Mouse (Mus musculus): ENCODE results near the gene Anks1b. TPM values are rescaled to one million over a fixed set of nuclear protein-coding genes. Genes with fewer than 3 reads are reported as not detected.

The Anks1b gene
- polyA plus RNA-seq, 1 experiment from 2014 or later = 2.8 TPM

DNA sequence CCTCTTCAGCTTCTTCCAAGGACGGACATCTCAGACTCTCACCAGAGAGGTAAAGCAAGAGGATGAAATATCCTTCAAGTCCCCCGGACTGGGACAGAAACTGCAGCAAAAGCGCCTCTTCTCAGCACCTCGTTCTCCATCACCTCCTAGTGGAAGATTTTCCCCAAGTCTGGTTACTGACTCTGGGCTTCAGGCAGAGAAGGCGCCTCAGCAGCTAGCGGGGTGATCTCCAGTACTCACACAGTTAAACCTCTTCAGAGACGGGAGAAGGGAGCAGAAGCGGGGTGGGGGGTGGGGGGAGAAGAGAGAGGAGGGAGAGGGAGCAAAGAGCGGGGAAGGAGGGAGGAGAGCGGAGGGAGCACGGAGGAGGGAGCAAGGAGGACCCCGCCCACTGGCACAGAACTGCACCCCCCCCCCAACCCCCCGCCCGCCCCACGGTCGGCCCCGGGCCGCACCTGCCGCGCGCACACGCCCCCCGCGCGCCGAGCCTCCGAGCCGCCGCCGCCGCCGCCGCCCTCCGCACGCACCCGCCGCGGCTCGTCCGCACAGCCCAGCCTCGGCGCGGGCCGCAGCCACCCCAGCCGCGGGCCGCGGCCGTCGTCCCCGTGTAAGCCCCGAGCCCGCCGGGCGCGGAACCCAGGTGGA is 686 bp upstream of the Anks1b start:
- Histone ChIP-seq H3K4me3 (peak overlapping the region; percentile 61), H3K9me3 (no peaks in the 10 kb centered on the region), H3K27me3 (peaks cover 14% of the 10 kb centered on the region), H3K27ac (no peak overlapping the region), H3K4me2 (replicated peaks) (peak overlapping the region; percentile 96), H3K9ac (peak overlapping the region; percentile 28; the same call in 1 of the 2 replicates), H3K4me1 (peaks cover 9% of the 10 kb centered on the region; the same call in 1 of the 2 replicates), H3K36me3 (no peaks in the 10 kb centered on the region)
- ATAC-seq (ENCODE audit: insufficient number of reproducible peaks, insufficient read depth, low FRiP score, low TSS enrichment) = peak; percentile 86
- under 1% methylated on average over 22 of the region's 56 CpGs for WGBS

DNA sequence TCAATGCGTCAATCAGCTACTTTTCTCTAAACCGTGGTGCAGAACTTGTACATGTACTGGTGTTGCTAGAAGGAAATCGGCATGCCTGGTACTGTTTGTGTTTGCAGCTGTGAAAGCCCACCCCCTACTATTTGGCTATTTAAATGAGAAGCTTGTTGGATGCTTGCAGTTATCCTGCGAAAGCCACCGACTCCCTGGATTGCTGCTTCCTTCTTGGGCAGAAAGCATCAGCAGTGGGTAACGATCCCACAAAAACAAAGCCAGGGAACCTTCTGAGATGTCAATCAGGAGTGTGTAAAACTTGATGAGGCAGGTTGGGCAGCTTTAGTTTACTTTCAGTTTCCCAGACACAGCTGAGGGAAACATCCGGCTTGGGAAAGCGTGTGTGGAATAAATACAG is 727 bp downstream of the Anks1b start:
- Histone ChIP-seq H3K27ac (no peak overlapping the region), H3K9ac (no peak overlapping the region; the same call in 1 of the 2 replicates), H3K9me3 (no peaks in the 10 kb centered on the region), H3K4me3 (peak overlapping the region; percentile 61), H3K27me3 (peaks cover 14% of the 10 kb centered on the region), H3K36me3 (no peaks in the 10 kb centered on the region), H3K4me2 (replicated peaks) (peak overlapping the region; percentile 96), H3K4me1 (peaks cover 9% of the 10 kb centered on the region; the same call in 1 of the 2 replicates)
- ATAC-seq (ENCODE audit: insufficient number of reproducible peaks, insufficient read depth, low FRiP score, low TSS enrichment) = no peak
- 9% methylated on average over 8 of the region's 8 CpGs for WGBS

DNA sequence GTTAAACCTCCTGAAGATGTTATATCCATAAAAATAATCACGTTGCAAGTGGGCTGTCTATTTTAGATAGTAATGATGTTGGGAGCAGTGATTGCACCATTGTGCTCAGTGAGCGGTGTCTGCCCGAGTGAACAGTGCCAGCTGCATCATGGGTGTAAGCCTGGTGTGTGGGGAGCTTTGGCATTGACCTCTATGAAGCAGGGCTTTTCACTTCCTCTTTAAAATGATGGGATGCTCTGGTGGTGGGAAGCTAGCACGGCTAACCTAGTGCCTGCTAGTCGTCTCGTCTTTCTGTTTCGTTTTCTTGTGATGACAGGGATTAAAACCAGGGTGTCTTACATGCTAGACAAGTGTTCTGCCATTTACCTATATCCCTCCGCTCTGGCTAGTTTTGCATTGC is 10.3 kb downstream of the Anks1b start:
- H3K4me2 ChIP-seq (replicated peaks) = no peak overlapping the region
- WGBS = 83% methylated on average over 8 of the region's 8 CpGs
- no peak overlapping the region for H3K27ac ChIP-seq
- H3K9ac ChIP-seq = no peak overlapping the region
- H3K36me3 ChIP-seq = no peaks in the 10 kb centered on the region
- no peak for ATAC-seq (ENCODE audit: insufficient number of reproducible peaks, insufficient read depth, low FRiP score, low TSS enrichment)
- no peaks in the 10 kb centered on the region for H3K9me3 ChIP-seq
- H3K4me3 ChIP-seq = no peak overlapping the region
- no peaks in the 10 kb centered on the region for H3K27me3 ChIP-seq
- H3K4me1 ChIP-seq = no peaks in the 10 kb centered on the region

DNA sequence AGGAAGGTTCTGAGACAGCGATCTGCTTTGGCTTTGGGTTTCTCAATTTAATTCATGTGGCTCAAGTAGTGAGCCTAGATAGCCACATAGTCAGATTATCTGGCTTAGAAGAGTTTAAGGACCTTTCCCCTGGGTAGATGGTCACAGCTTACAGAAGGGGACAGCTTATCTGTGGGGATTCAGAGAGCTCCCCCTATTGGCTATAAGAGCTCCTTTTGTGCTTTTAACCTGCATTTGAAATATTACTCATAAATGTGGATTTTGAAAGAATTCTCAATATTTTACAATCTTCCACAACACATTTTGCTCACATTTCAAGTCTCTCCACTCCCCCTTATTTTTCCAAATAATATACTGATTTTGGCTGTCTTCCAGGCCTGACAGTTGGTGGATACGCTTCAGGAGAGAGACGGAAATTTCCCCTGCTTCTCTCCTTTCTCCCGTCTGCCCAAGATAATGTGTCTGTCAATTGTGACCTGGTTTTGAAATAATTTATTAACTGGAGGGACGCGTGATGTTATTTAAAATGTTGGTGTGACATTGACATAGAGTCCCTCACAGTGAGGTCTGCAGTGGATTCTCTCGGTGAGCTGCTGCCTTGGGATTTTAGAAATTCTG is 29.5 kb downstream of the Anks1b start:
- no peaks in the 10 kb centered on the region for H3K9me3 ChIP-seq
- no peaks in the 10 kb centered on the region for H3K27me3 ChIP-seq
- H3K4me3 ChIP-seq = no peak overlapping the region
- H3K27ac ChIP-seq = no peak overlapping the region
- H3K36me3 ChIP-seq = no peaks in the 10 kb centered on the region
- no peak for ATAC-seq (ENCODE audit: insufficient number of reproducible peaks, insufficient read depth, low FRiP score, low TSS enrichment)
- WGBS = 79% methylated on average over 7 of the region's 7 CpGs
- H3K4me2 ChIP-seq (replicated peaks) = no peak overlapping the region
- no peak overlapping the region for H3K9ac ChIP-seq
- no peaks in the 10 kb centered on the region for H3K4me1 ChIP-seq

DNA sequence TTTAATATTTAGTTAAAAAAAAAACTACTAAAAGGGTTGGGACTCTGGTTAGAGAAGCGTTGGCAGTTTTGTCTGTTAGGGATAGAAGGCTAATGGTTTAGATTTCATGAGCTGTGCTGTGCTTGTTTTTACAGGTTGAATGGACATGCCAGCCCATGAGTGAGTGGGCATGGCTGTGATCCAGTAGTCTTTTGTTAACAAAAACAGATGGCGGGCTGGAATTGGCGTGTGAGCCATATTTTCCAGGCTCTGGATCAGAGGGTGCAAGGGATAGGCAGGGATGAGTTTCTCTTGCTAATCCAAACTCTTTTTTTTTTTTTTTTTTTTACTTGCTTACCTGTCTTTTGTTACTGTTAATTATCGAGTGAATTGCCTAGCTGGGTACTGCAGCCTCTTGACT is 38.6 kb downstream of the Anks1b start:
- Histone ChIP-seq H3K9ac (no peak overlapping the region), H3K9me3 (no peaks in the 10 kb centered on the region), H3K4me3 (no peak overlapping the region), H3K36me3 (no peaks in the 10 kb centered on the region), H3K27ac (no peak overlapping the region), H3K27me3 (no peaks in the 10 kb centered on the region), H3K4me2 (replicated peaks) (no peak overlapping the region), H3K4me1 (no peaks in the 10 kb centered on the region)
- WGBS = 84% methylated on average over 4 of the region's 4 CpGs
- no peak for ATAC-seq (ENCODE audit: insufficient number of reproducible peaks, insufficient read depth, low FRiP score, low TSS enrichment)

DNA sequence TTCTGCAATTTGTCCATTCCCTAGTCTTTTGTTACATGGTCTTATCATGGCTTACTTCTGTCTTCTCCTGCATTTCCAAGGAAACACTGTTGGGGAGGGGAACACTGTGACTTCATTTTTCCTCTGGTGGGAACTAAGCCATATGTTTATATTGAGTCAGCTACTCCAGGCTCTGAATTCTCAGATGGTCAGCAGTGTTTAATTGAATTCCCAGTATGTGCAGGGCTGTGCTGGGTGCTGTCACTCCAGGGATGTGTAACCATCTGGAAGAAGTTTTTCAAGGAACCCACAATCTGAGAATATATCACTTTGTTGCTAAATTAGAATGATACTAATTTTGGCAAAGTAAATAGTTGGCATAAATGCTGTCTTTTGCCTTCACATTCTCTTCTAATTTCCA is 39.9 kb downstream of the Anks1b start:
- Histone ChIP-seq H3K27me3 (no peaks in the 10 kb centered on the region), H3K9me3 (no peaks in the 10 kb centered on the region), H3K36me3 (no peaks in the 10 kb centered on the region), H3K4me3 (no peak overlapping the region), H3K4me1 (no peaks in the 10 kb centered on the region), H3K27ac (no peak overlapping the region), H3K9ac (no peak overlapping the region), H3K4me2 (replicated peaks) (no peak overlapping the region)
- no peak for ATAC-seq (ENCODE audit: insufficient number of reproducible peaks, insufficient read depth, low FRiP score, low TSS enrichment)

DNA sequence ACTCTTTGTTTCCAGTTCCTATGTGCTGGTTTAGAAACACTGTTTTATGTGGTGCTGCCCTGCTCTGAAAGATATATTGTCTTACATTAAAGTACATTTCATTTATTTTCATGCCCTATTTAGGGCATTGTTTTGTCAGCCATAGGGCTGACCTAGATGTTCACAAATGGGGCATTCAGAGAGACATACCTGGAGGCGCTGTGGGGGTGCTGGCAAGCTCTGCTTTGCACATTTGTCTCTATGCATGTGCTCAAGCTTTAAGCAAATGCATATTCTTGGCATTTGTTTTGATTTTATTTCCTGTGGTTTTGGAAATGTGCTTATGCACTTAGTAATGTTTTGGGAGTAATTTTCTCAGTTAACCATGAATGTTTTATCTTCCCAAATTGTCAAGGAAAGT is 43.8 kb downstream of the Anks1b start:
- no peak overlapping the region for H3K9ac ChIP-seq
- no peak for ATAC-seq (ENCODE audit: insufficient number of reproducible peaks, insufficient read depth, low FRiP score, low TSS enrichment)
- no peaks in the 10 kb centered on the region for H3K36me3 ChIP-seq
- no peak overlapping the region for H3K27ac ChIP-seq
- H3K4me2 ChIP-seq (replicated peaks) = no peak overlapping the region
- no peaks in the 10 kb centered on the region for H3K9me3 ChIP-seq
- H3K4me3 ChIP-seq = no peak overlapping the region
- H3K4me1 ChIP-seq = no peaks in the 10 kb centered on the region
- WGBS = 85% methylated on average over 1 of the region's 1 CpGs
- H3K27me3 ChIP-seq = no peaks in the 10 kb centered on the region

DNA sequence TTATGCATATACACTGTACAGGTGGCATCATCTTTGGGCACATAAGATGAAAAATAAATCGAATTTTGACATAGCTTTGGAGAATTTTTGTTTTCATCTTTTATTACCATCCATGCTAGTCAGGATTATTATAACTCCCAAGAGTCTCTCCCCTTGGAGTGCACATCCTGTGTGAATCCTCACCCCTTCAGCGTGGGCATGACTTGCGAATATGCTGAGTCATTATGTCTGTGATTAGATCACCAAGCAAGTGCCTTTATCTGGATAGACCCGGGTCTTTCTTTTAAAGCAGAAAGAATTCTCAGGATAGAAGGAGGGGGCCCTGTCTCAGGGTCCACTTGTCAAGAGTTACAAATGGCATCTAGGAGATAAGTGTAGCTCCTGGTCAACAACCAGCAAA is 48.7 kb downstream of the Anks1b start:
- H3K9ac ChIP-seq = no peak overlapping the region
- H3K9me3 ChIP-seq = peaks cover 9% of the 10 kb centered on the region; the same call in 1 of the 2 replicates
- 83% methylated on average over 4 of the region's 4 CpGs for whole genome bisulfite sequencing

DNA sequence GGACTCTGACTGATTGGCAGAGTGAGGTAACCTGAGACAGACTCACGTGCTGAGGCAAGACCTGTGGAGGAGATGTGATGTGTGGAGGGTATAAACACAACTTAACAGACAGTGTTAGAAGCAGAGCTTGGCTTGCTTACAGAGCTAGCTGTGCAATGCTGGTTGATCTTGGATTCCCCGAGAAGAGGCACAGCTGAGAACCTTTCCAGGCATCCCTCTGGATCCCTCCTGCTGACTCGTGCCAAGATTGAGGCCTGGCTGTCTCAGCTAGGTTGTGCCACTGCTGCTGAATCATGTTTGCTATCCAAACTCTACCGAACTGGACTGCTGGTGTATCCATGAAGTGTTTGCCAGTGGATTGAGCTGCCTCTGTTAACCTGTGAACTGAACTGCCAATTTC is 68.9 kb downstream of the Anks1b start:
- Histone ChIP-seq H3K27me3 (no peaks in the 10 kb centered on the region), H3K9me3 (no peaks in the 10 kb centered on the region), H3K4me2 (replicated peaks) (no peak overlapping the region), H3K4me1 (no peaks in the 10 kb centered on the region), H3K9ac (no peak overlapping the region), H3K36me3 (no peaks in the 10 kb centered on the region), H3K27ac (no peak overlapping the region), H3K4me3 (no peak overlapping the region)
- no peak for ATAC-seq (ENCODE audit: insufficient number of reproducible peaks, insufficient read depth, low FRiP score, low TSS enrichment)
- WGBS = 75% methylated on average over 4 of the region's 4 CpGs

More for the DNA sequence above, 48.7 kb downstream of the Anks1b start:
- H3K27me3 ChIP-seq = no peaks in the 10 kb centered on the region
- H3K4me3 ChIP-seq = no peak overlapping the region
- no peaks in the 10 kb centered on the region for H3K4me1 ChIP-seq
- no peaks in the 10 kb centered on the region for H3K36me3 ChIP-seq
- no peak for ATAC-seq (ENCODE audit: insufficient number of reproducible peaks, insufficient read depth, low FRiP score, low TSS enrichment)
- no peak overlapping the region for H3K27ac ChIP-seq
- no peak overlapping the region for H3K4me2 ChIP-seq (replicated peaks)

DNA sequence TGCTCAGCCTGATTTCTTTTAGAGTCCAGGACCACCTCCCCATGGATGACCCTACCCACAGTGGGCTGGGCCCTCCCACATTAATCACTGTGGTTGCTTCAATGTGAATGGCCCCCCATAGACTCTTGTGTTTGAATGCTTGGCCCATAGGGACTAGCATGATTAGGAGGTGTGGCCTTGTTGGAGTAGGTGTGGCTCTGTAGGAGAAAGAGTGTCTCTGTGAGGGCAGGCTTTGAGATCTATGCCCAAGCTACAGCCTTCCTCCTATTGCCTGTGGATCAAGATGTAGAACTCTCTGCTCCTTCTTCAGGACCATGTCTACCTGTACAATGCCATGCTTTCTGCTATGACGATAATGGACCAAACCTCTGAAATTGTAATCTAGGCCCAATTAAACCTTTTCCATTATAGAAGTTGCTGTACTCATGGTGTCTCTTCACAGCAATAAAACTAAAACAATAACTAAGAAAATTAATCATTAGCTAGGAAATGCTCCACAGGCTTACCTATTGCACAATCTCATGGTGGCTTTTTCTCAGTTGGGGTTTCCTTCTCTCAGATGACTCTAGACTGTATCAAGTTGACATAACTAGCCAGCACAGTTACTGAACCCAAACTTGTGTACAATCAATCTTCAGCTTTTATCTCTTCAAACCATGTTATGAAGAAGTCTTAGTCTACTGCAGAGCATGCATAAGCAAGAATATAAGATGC is 73.5 kb downstream of the Anks1b start:
- Histone ChIP-seq H3K9ac (no peak overlapping the region), H3K4me1 (no peaks in the 10 kb centered on the region), H3K36me3 (no peaks in the 10 kb centered on the region), H3K4me2 (replicated peaks) (no peak overlapping the region), H3K4me3 (no peak overlapping the region), H3K27ac (no peak overlapping the region), H3K9me3 (no peaks in the 10 kb centered on the region), H3K27me3 (no peaks in the 10 kb centered on the region)
- 100% methylated on average over 1 of the region's 1 CpGs for WGBS
- no peak for ATAC-seq (ENCODE audit: insufficient number of reproducible peaks, insufficient read depth, low FRiP score, low TSS enrichment)

DNA sequence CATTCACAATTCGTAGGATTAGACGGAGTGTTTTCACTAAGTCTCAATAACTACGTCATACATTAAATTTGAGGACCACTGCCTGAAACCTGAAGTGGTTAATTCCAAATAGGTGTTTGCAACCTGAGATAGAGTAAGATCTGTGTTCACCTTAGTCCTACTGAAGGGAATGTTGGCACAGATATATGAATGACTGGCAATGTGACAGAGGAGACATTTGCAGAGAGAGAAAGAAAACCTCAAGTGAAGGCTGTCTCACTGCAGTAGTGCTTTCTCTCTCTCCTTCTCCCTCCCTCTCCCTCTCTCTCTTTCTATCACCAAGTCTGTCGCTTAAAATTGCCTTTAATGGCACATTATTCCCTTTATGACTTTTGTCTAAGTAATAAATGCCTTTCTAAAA is 101.1 kb downstream of the Anks1b start:
- H3K4me3 ChIP-seq = no peak overlapping the region
- no peak overlapping the region for H3K4me2 ChIP-seq (replicated peaks)
- no peaks in the 10 kb centered on the region for H3K4me1 ChIP-seq
- WGBS = 85% methylated on average over 4 of the region's 4 CpGs
- no peak for ATAC-seq (ENCODE audit: insufficient number of reproducible peaks, insufficient read depth, low FRiP score, low TSS enrichment)
- H3K27me3 ChIP-seq = no peaks in the 10 kb centered on the region
- no peak overlapping the region for H3K9ac ChIP-seq
- no peaks in the 10 kb centered on the region for H3K36me3 ChIP-seq
- no peaks in the 10 kb centered on the region for H3K9me3 ChIP-seq
- H3K27ac ChIP-seq = no peak overlapping the region

DNA sequence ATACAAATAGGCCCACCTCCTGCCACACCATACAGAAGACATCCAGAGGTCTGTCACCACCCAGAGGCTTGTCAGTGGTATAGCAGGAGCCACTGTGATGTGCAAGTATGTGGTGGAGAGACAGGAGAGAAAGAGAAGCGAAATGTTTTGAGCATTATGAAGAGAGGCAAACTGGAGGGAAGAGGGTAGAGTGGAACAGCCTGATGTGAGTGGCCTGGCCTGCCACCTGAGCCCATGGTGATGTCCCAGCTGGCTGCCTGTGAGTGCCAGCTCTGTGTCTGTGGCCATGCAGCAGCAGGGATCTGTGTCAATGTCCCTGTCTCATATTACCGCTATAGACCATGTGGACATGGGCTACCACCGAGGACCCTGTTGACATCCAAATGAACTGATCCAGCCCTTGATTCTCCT is 102.1 kb downstream of the Anks1b start:
- no peaks in the 10 kb centered on the region for H3K4me1 ChIP-seq
- no peaks in the 10 kb centered on the region for H3K9me3 ChIP-seq
- H3K36me3 ChIP-seq = no peaks in the 10 kb centered on the region
- no peak overlapping the region for H3K4me2 ChIP-seq (replicated peaks)
- no peak overlapping the region for H3K4me3 ChIP-seq
- no peaks in the 10 kb centered on the region for H3K27me3 ChIP-seq
- no peak overlapping the region for H3K27ac ChIP-seq
- ATAC-seq (ENCODE audit: insufficient number of reproducible peaks, insufficient read depth, low FRiP score, low TSS enrichment) = no peak
- H3K9ac ChIP-seq = no peak overlapping the region
- 67% methylated on average over 3 of the region's 3 CpGs for WGBS

All from embryonic facial prominence, embryonic 12.5 days (tissue).